Mouse (Mus musculus) testis, adult 2 months (tissue): ENCODE results near the gene Mpz.

Experiments used
- CTCF ChIP-seq: fragments of 200-500 bp; IDR thresholded peaks from 2 replicates; pipeline ENCODE4 v1.5.1; 2012; ENCODE audit warnings: low read depth, mild to moderate bottlenecking, inconsistent platforms, low read length, moderate library complexity; ENCODE audit not compliant: control insufficient read depth, insufficient read depth, insufficient replicate concordance
- POLR2A ChIP-seq: fragments of 200-500 bp; IDR thresholded peaks from 2 replicates; pipeline ENCODE4 v1.6.1; 2012; ENCODE audit warnings: low read depth, mild to moderate bottlenecking, inconsistent platforms, low read length, moderate library complexity; ENCODE audit not compliant: control insufficient read depth

DNA sequence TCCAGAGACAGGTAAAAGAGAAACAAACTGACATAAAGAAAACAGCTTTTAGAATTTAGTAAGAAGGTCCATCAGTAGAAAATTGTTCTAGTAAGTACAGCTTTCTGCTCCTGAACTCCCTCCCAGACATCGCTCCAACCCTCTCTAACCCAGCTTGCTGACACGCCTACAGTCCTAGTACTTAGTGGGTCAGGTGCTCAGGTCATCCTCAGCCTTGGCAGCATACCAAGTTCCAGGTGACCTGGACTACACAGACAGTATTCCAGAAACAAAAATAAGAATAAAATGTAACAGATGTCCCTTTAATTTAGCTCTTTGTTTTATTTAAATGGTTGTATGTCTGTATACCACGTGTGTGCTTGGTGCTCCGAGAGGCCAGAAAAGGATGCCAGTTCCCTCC lies 1.5 kb downstream of the Mpz start:
- TF ChIP-seq CTCF (no peak), POLR2A (no peak)
